Mouse (Mus musculus) kidney, postnatal 0 days (tissue): ENCODE results near the gene Vtn. TPM values are rescaled to one million over a fixed set of nuclear protein-coding genes. Genes with fewer than 3 reads are reported as not detected.

Experiments used
- ATAC-seq: fragments of 200-750 bp; cut with Nextera tagmentation; replicated peaks from 2 replicates; pipeline ENCODE4 v1.8.0; 2017; ENCODE audit warnings: low read depth, moderate number of reproducible peaks, moderate TSS enrichment, moderate library complexity; ENCODE audit not compliant: low FRiP score
- DNase-seq: peaks from one replicate; pipeline ENCODE4 v3.0.0-alpha.2; 2016; ENCODE audit warnings: low spot score
- H3K27ac ChIP-seq: fragments of 300-500 bp; sonication (generic); 2 replicates; pipeline ENCODE4 v1.5.1; 2014; ENCODE audit warnings: mild to moderate bottlenecking
- H3K27me3 ChIP-seq: fragments of 300-500 bp; sonication (generic); 2 replicates; pipeline ENCODE4 v1.6.1; 2014; ENCODE audit warnings: low read length, mixed read lengths; ENCODE audit not compliant: insufficient read depth
- H3K36me3 ChIP-seq: fragments of 300-500 bp; sonication (generic); 2 replicates; pipeline ENCODE4 v1.6.1; 2014; ENCODE audit warnings: low read length, mixed read lengths; ENCODE audit not compliant: insufficient read depth
- H3K4me1 ChIP-seq: fragments of 300-500 bp; sonication (generic); replicated peaks from 2 replicates; pipeline ENCODE4 v1.6.1; 2014; ENCODE audit warnings: antibody characterized with exemption, low read length, mixed read lengths; ENCODE audit not compliant: insufficient read depth
- H3K4me2 ChIP-seq: fragments of 300-500 bp; sonication (generic); 2 replicates; pipeline ENCODE4 v1.6.1; 2014; ENCODE audit warnings: mild to moderate bottlenecking, low read length, moderate library complexity, mixed read lengths
- H3K4me3 ChIP-seq: fragments of 300-500 bp; sonication (generic); replicated peaks from 2 replicates; pipeline ENCODE4 v1.5.1; 2014; ENCODE audit warnings: low read depth, low read length
- H3K9ac ChIP-seq: fragments of 300-500 bp; sonication (generic); 2 replicates; pipeline ENCODE4 v1.6.1; 2014; ENCODE audit warnings: low read depth, low read length
- H3K9me3 ChIP-seq: fragments of 300-500 bp; sonication (generic); replicated peaks from 2 replicates; pipeline ENCODE4 v1.6.1; 2016; ENCODE audit warnings: low read length, inconsistent platforms, mixed read lengths
- CTCF ChIP-seq: IDR thresholded peaks from 2 replicates; pipeline ENCODE4 v1.5.1; 2016; ENCODE audit warnings: antibody characterized with exemption, low read depth, mild to moderate bottlenecking, moderate library complexity
- WGBS: fragments of 180-500 bp; shearing (Covaris S2); extraction: QIAGEN DNeasy Blood & Tissue Kit; methylation state at CpG from one replicate; pipeline ENCODE4 v1.1.7; 2014; 5-methylcytosine and 5-hydroxymethylcytosine counted together
- polyA plus RNA-seq: library from polyadenylated mRNA; unstranded; fragments of >200 nt; fragmentation: Nextera tagmentation; extraction: Ambion mirVana; gene quantifications from 2 replicates; pipeline ENCODE4 v1.2.1, GENCODE M21; 2015

Gene Vtn
- polyA plus RNA-seq, result 0.70 and 1.7 TPM in 2 replicates

DNA sequence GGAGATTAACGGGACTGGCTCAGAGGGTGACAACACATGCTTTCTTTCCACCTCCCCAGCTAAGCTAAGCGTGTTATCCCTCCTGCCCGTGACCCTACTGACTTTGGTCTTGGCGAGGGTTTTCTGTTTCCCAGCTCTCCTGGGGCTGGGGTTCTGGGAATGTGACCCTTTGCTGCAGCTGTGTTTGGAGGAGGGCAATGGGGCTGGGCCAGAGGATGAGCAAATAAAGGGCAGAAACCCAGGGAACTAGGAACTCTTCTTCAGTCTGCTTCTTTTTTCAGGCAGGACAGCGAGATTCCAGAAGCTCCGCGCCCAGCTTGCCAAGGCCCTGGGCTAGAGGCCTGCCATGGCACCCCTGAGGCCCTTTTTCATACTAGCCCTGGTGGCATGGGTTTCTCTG lies at the start of gene Vtn:
Vtn (plus strand) TSS at position 88 of the 400 bp plus-strand sequence.
- DNase-seq, result no peak
- H3K4me2 ChIP-seq, result peak within 1 kb of the TSS; percentile 90
- no peak for TF ChIP-seq CTCF
- H3K4me3 ChIP-seq, result peak within 1 kb of the TSS; percentile 42
- H3K27ac ChIP-seq, result no peak within 1 kb of the TSS
- H3K36me3 ChIP-seq, result no peaks in the 10 kb centered on the region
- no peak for ATAC-seq
- H3K9ac ChIP-seq, result no peak within 1 kb of the TSS
- H3K27me3 ChIP-seq, result 0 out of 2 replicates have a peak, but pooled peaks cover 6% of the 10 kb centered on the region
- H3K4me1 ChIP-seq, result peaks cover 10% of the 10 kb centered on the region; the same call in 1 of the 2 replicates
- 53% methylated on average over 7 of the region's 7 CpGs for WGBS
- H3K9me3 ChIP-seq, result no peaks in the 10 kb centered on the region

DNA sequence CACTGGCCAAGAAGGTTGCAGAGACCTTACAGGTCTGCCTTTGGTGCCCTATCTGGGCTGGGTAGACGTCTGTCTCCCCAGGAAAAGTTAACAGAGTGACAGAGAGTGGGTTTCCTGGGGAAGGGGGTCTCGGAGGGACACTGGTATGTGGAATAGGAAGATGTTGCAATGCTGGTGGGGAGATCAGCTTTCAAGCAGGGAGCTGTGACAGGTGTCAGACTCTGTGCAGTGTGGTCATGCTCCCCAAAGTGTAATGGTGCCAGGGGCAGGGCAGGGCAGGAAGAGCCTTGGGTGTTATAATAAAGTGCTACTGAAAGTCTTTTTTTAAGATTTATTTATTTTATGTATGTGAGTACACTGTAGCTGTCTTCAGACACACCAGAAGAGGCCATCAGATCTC lies 48.6 kb upstream of the Vtn start:
- no peak for TF ChIP-seq CTCF
- whole genome bisulfite sequencing, result 29% methylated on average over 2 of the region's 2 CpGs

DNA sequence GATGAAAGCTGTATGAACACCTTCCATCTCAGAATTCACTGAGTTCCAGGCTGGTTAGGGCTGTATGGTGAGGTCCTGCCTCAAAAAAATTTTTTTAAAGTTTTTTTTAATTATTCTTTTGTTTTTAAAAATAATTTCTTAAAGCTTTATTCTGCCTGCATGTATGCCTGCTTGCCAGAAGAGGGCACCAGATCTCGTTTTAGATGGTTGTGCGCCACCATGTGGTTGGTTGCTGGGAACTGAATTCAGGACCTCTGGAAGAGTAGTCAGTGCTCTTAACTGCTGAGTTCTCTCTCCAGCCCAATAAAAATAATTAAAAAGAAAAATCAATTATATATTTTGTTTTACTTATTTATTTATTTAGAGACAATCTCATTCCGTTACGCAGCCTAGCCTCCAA lies 45.2 kb upstream of the Vtn start:
- no peaks in the 10 kb centered on the region for H3K27me3 ChIP-seq
- H3K27ac ChIP-seq, result no peak overlapping the region
- H3K36me3 ChIP-seq, result no peaks in the 10 kb centered on the region
- 19% methylated on average over 4 of the region's 4 CpGs for WGBS
- peak; percentile 99 for TF ChIP-seq CTCF
- DNase-seq, result peak; percentile 75
- H3K4me2 ChIP-seq, result no peak overlapping the region
- no peak for ATAC-seq
- H3K9me3 ChIP-seq, result no peaks in the 10 kb centered on the region
- no peaks in the 10 kb centered on the region for H3K4me1 ChIP-seq
- no peak overlapping the region for H3K9ac ChIP-seq
- H3K4me3 ChIP-seq, result no peak overlapping the region

More for the DNA sequence above, 48.6 kb upstream of the Vtn start:
- H3K36me3 ChIP-seq, result no peaks in the 10 kb centered on the region
- no peaks in the 10 kb centered on the region for H3K9me3 ChIP-seq
- H3K4me3 ChIP-seq, result no peak overlapping the region
- DNase-seq (no peak), ATAC-seq (no peak)
- H3K27me3 ChIP-seq, result no peaks in the 10 kb centered on the region
- no peaks in the 10 kb centered on the region for H3K4me1 ChIP-seq
- no peak overlapping the region for H3K4me2 ChIP-seq
- H3K27ac ChIP-seq, result no peak overlapping the region
- no peak overlapping the region for H3K9ac ChIP-seq

DNA sequence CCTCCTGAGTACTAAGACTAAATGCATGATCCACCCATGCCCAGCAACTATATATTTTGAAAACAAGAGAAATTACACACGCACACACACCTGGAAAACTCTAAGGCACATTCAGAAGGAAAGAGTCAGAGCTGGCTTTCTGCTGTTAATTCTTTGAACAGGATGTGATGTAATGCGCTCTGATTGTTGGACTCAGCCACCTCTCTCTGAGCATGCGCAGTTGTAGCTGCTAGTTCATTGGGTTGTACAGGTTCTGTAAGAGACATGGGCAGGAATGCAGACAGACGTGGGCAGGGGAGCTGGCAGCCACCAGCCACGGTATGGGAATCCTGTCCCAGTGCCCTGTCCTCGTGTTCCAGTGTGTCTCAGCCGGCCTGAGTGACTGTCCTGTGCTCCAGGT lies 44.6 kb upstream of the Vtn start:
- Histone ChIP-seq H3K27me3 (no peaks in the 10 kb centered on the region), H3K4me3 (no peak overlapping the region), H3K4me1 (no peaks in the 10 kb centered on the region), H3K27ac (no peak overlapping the region), H3K9me3 (no peaks in the 10 kb centered on the region), H3K36me3 (no peaks in the 10 kb centered on the region), H3K9ac (no peak overlapping the region), H3K4me2 (no peak overlapping the region)
- DNase-seq (no peak), ATAC-seq (no peak)
- WGBS, result 75% methylated on average over 7 of the region's 7 CpGs
- TF ChIP-seq CTCF, result no peak

DNA sequence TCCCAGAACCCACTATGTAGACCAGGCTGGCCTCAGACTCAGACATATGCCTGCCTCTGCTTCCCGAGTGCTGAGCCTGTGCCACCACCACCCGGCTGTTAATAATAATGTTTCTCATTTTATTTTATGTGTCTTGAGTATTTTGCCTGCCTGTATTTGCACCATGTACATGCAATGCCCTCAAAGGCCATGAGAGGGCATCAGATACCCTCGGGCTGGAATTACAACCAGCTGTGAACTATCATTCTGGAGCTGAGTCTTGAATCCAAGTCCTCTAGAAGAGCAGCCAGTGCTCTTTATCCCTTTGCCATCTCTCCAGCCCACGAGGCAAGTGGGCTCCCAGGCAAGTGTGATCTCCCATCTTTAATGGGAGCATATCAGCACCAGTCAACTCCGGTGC lies 43.6 kb upstream of the Vtn start:
- Histone ChIP-seq H3K27ac (no peak overlapping the region), H3K36me3 (no peaks in the 10 kb centered on the region), H3K9me3 (no peaks in the 10 kb centered on the region), H3K4me1 (no peaks in the 10 kb centered on the region), H3K4me3 (no peak overlapping the region), H3K4me2 (no peak overlapping the region), H3K27me3 (no peaks in the 10 kb centered on the region), H3K9ac (no peak overlapping the region)
- peak; percentile 72 for TF ChIP-seq CTCF
- peak; percentile 40 for DNase-seq
- 39% methylated on average over 5 of the region's 5 CpGs for WGBS
- no peak for ATAC-seq

DNA sequence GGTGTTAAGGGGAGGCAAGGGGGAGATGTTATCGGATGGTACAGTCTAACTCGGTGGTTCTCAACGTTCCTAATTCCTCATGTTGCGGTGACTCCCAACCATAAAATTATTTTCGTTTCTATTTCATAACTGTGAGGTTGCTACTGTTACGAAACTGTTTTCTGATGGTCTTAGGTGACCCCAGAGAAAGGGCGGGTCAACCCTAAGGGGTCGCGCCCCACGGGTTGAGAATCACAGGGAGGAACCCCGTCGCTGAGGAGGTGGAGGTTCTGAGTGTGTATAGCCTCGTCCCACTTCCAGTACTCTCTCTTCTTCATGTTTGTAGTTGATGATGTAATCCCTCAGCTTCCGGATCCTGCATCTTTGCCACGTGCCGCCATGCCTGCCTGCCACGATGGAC lies 40.2 kb upstream of the Vtn start:
- H3K4me3 ChIP-seq, result no peak overlapping the region
- no peaks in the 10 kb centered on the region for H3K27me3 ChIP-seq
- WGBS, result 82% methylated on average over 17 of the region's 17 CpGs
- H3K9me3 ChIP-seq, result no peaks in the 10 kb centered on the region
- TF ChIP-seq CTCF, result no peak
- H3K36me3 ChIP-seq, result no peaks in the 10 kb centered on the region
- H3K4me1 ChIP-seq, result no peaks in the 10 kb centered on the region
- H3K27ac ChIP-seq, result no peak overlapping the region
- DNase-seq (no peak), ATAC-seq (no peak)
- no peak overlapping the region for H3K4me2 ChIP-seq
- no peak overlapping the region for H3K9ac ChIP-seq

DNA sequence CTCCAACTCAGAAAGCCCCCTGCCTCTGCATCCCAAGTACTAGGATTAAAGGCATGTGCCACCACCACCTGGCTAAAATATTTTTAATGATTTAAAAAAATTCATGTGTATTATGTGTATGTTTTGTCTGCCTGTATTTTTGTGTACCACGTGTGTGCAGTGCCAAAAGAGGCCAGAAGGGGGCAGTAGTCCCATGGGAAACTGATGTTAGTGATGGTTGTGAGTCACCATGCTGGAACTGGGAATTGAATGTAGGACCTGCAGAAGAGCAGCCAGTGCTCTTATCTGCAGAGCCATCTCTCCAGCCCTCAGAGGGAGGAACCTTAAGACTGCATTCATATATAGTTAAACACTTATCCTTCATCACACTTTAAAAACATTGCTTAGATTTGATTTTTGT lies 37.0 kb upstream of the Vtn start:
- Histone ChIP-seq H3K4me3 (no peak overlapping the region), H3K9me3 (no peaks in the 10 kb centered on the region), H3K4me1 (peaks cover 14% of the 10 kb centered on the region; the same call in 1 of the 2 replicates), H3K9ac (no peak overlapping the region), H3K27ac (no peak overlapping the region), H3K27me3 (no peaks in the 10 kb centered on the region), H3K36me3 (no peaks in the 10 kb centered on the region), H3K4me2 (no peak overlapping the region)
- DNase-seq, result no peak
- ATAC-seq, result no peak
- 59% methylated on average over 1 of the region's 1 CpGs for WGBS
- peak; percentile 52; the same call in 1 of the 2 replicates for TF ChIP-seq CTCF
